Mouse (Mus musculus) gastrocnemius, postnatal 4 days (tissue): ENCODE measurements around the gene Tnni3k. TPM values are rescaled to one million over a fixed set of nuclear protein-coding genes. Genes with fewer than 3 reads are reported as not detected.

ENCODE experiments used
- DNase-seq, 2 experiments: peaks; one replicate each; pipeline ENCODE4 v3.0.0; 2021 to 2022; ENCODE audit warnings: low spot score in 2 of 2, mixed read lengths in 2 of 2
- total RNA-seq, 2 experiments: library from RNA; stranded (reverse); gene quantifications; 2 replicates each; pipeline ENCODE4 v1.2.3; 2021

Gene Tnni3k
- total RNA-seq, 2 experiments from 2014 or later, result not detected

DNA sequence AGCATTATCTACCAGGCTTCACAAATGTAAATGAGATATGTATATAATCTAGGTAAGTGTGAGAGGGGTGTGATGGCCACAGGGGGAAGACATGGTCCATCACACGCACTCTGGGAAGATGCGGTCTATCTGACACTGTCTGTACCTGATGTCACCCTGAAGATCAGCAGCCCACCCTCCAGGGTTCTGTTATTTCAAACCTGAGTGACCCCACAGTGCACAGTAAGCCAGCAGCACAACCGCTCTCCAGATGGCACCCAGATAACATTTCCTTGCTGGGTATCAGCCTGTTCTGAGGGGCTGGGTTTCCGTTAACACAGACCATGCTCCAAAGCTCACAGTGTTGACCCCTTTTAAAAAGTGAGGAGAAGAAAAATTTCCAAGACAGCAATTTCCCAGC lies 288.9 kb downstream of the Tnni3k start:
- no peak for DNase-seq

DNA sequence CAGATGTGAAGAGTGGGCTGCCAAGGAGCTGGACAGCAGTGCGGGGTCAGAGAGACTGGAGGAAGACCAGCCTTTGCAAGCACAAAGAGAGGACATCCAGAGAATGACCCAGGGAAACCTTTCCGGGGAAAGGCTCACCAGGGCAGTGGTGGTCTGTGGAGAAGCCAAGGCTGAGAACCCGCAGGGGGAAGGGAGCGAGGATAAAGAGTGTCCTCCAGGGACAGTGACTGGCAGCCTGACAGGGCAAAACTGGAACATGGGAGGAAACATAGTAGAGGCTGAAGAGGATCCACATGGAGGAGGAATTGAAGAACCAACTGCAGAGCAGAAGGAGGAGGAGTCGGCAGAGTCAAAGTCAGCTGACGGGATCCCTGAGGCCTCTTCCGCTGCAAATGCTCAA lies 291.1 kb downstream of the Tnni3k start:
- DNase-seq, result no peak

DNA sequence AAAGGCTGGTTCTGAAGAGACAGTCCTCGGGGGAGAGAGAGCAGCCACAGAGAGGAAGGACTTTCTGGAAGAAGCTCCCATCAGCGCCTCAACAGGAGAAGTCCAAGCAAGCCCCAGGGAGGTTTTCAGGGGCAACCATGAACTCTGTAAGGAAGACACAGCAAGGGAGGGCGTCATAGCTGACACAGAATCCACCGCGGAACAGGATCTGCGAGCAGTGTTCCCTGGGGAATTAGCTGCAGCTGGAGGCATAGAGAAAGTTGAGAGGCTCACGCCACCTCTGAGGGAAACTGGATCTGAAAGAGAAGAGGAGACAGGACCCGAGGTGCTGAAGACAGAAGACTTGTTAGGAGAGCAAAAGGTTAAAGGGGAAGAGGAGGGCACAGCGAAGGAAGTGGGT lies 291.8 kb downstream of the Tnni3k start:
- no peak for DNase-seq

DNA sequence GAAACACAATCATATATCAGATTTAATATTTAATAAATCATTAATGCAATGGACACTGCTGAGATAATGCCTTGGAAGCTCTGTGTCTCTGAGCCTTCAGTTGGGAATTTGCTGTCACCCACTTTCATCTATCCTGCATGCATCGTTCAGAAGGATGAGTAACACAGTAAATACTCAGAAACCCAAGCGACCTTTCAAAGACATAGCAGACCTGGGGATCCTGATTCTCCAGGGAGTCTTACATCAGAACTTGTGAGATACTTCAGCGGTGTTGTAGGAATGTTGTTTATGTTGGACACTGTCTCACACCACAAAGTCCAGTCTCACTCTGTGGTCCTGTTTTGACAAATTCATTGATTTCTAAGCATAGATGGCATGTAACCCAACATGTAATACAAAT lies 294.1 kb downstream of the Tnni3k start:
- no peak for DNase-seq

DNA sequence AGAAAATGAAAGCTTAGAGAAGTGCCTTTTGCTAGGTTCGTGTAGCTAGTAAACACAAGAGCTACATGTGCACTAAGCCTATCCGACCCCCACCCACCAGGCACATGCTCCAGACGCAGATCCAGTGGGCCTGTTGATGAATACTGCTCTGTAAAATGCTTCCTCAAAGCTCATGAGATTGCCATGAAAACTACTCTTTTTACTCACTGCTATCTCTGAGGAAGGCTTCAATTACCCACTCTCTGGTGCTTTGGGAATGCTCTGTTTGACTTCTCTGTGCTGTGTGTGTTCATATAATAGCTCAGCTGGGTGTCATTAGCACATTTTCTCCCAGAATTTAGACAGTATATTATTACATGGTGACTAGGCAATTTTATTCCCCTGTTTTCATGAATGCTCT lies 297.1 kb downstream of the Tnni3k start:
- DNase-seq, result no peak

DNA sequence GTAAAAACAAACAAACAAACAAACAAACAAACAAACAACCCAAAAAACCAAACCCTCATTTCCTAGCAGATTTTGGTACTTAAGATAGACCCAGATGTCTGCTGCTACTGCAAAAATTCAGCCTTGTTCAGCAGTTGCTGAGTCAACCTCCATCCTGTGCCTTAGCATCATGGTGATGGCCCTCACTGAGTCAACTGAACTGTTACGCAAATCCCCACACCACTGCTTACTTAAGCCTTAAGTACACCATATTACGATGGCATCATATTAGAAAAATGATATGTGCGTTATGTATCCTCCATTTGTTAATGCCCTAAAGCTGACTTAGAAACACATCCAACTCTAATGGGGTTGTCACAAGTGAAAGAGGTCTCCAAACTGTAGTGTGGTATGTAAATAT lies 300.0 kb downstream of the Tnni3k start:
- no peak for DNase-seq

DNA sequence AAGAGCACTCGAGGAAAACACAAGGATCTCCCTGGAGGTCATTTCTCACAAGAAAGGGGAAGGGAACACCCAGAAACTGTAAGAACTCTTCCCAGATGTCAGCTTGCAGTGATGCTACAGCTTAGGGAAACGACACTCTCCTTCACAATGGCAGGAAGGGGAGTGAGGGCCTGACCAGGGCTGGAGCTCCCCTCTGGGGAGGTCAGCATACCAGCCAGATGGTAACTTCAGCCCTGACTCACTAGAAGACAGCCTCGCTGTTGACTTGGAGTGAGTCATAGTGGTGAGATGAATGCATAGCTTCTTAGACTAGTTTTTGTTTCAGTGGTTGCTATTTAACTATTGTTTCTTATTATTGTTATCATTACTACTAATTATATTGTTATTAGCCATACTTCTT lies 300.7 kb downstream of the Tnni3k start:
- no peak for DNase-seq

DNA sequence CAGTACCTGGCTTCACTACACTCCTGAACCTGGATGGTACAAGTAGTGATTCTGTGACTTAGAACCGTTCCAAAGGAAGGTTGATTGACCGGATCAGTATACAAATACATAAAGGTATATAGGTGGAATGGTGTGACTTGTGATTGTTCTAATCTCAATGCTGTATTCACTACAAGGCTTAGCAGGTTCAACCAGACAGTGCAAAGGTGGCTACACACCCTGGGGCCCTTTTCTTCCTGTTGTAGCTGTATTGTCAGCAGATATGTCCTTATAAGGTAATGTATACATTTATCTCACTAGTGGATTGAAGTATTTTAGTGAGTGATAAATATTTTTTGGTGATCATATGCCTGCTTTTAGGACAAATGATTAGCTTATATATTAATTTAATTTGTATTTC lies 310.9 kb downstream of the Tnni3k start:
- DNase-seq, result no peak

DNA sequence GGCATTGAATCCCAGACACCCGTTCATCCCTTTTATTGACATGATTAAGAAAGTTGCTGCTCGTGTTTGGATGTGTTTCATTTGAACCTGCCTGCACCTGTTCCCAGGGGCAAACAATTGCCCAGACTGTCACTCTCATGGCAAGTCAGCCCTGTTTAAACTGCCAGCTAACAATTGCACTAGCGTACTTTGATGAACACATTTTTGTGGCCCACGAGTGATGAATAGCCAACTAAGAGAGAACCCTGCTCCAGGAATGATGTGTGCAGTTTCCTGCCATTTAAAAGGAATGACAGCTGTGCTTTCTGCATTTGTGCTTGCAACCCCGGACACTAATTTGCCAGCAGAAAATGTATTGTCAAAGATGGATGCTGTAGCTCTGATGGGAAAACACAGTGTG lies 312.3 kb downstream of the Tnni3k start:
- DNase-seq, result no peak

DNA sequence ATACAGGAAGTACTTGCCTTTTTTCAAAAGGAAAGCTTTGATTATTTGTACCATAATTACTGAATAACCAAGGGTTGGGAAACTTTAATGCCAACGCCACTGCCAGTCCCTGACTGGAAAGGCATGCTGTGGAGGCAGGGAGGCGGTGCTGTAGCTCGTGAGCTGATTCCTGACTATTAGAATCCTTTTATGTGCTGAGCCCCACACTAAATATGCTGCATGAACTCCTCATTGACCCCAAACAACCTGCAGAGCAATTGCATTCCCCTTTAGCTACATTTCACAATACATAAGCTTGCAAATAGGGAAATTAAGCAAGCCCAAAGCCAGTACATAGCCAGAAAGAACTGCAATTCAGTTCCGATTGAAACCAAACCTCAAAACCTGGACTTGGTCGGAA lies 313.7 kb downstream of the Tnni3k start:
- DNase-seq, result no peak

Other genes with a start within 250 kb of the Tnni3k start
- 1 to 10 TPM; 7.1 to 8.2 TPM for gene Fpgt, start 38.0 kb upstream of the Tnni3k start, total RNA-seq
- gene Lrriq3, start 38.0 kb upstream of the Tnni3k start, total RNA-seq, result under 1 TPM; 0.73 to 0.76 TPM